Mouse (Mus musculus) stomach, embryonic 14.5 days (tissue): Measurements from ENCODE around the gene Helt. TPM values are rescaled to one million over a fixed set of nuclear protein-coding genes. Genes with fewer than 3 reads are reported as not detected.
"Not testable (repeated sequence)": the region's sequence is repeated elsewhere in the genome, so short reads cannot be mapped to it uniquely, and the experiment has no call there.

ENCODE experiments used
- ATAC-seq: fragments of 200-750 bp; cut with Nextera tagmentation; 2 replicates; pipeline ENCODE4 v1.8.0; 2017; ENCODE audit warnings: low read depth, moderate TSS enrichment; ENCODE audit not compliant: insufficient number of reproducible peaks, insufficient read depth, low FRiP score
- H3K27ac ChIP-seq: fragments of 300-500 bp; sonication (generic); 2 replicates; pipeline ENCODE4 v1.5.1; 2014; ENCODE audit warnings: mild to moderate bottlenecking, low read length, moderate library complexity, mixed read lengths
- H3K27me3 ChIP-seq: fragments of 300-500 bp; sonication (generic); 2 replicates; pipeline ENCODE4 v1.6.1; 2014; ENCODE audit warnings: low read length, control low read depth, mixed read lengths; ENCODE audit not compliant: control insufficient read depth, insufficient read depth
- H3K36me3 ChIP-seq: fragments of 300-500 bp; sonication (generic); 2 replicates; pipeline ENCODE4 v1.6.1; 2014; ENCODE audit warnings: mild to moderate bottlenecking, control low read depth, low read length, moderate library complexity, mixed read lengths; ENCODE audit not compliant: control insufficient read depth, insufficient read depth
- H3K4me1 ChIP-seq: fragments of 300-500 bp; sonication (generic); 2 replicates; pipeline ENCODE4 v1.6.1; 2014; ENCODE audit warnings: low read length, control low read depth, mixed read lengths; ENCODE audit not compliant: control insufficient read depth, insufficient read depth
- H3K4me2 ChIP-seq: fragments of 300-500 bp; sonication (generic); replicated peaks from 2 replicates; pipeline ENCODE4 v1.6.1; 2014; ENCODE audit warnings: low read depth, low read length, control low read depth
- H3K4me3 ChIP-seq: fragments of 300-500 bp; sonication (generic); 2 replicates; pipeline ENCODE4 v1.5.1; 2014; ENCODE audit warnings: low read depth, low read length, control low read depth
- H3K9ac ChIP-seq: fragments of 300-500 bp; sonication (generic); replicated peaks from 2 replicates; pipeline ENCODE4 v1.6.1; 2014; ENCODE audit warnings: low read depth, mild to moderate bottlenecking, control low read depth, low read length, moderate library complexity, mixed read lengths
- H3K9me3 ChIP-seq: fragments of 300-500 bp; sonication (generic); 2 replicates; pipeline ENCODE4 v1.6.1; 2016; ENCODE audit warnings: low read depth, low read length, control low read depth; ENCODE audit not compliant: control insufficient read depth
- WGBS: fragments of 180-500 bp; shearing (Covaris S2); extraction: QIAGEN DNeasy Blood & Tissue Kit; methylation state at CpG from one replicate; pipeline ENCODE4 v1.1.7; 2014; 5-methylcytosine and 5-hydroxymethylcytosine counted together
- polyA plus RNA-seq: library from polyadenylated mRNA; unstranded; fragments of >200 nt; fragmentation: Nextera tagmentation; extraction: Ambion mirVana; gene quantifications from 2 replicates; pipeline ENCODE4 v1.2.1, GENCODE M21; 2014

The Helt gene
- polyA plus RNA-seq, 1 experiment from 2014 or later: not detected

DNA sequence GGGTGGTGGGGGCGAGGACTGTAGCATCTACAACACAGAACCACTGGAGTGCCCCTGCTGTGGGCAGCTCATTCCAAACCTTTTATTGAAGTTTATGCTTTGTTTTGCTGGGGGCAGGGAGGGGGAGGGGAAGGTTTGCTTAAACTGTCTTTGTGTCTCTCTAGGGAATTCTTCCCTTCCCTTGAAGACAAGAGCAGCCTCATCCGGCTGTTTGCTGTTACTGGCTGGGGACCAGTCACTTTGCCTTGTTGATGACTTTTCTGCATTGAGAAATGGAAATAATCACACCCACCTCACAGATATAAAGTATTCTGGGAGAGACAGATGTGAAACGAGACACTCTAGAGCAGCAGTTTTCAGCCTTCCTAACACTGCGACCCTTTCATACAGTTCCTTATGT is 27.7 kb downstream of the Helt start:
- Histone ChIP-seq H3K36me3 (no peaks in the 10 kb centered on the region), H3K9me3 (no peaks in the 10 kb centered on the region), H3K4me2 (no peak overlapping the region), H3K27me3 (no peaks in the 10 kb centered on the region), H3K27ac (no peak overlapping the region), H3K4me3 (no peak overlapping the region), H3K4me1 (no peaks in the 10 kb centered on the region), H3K9ac (no peak overlapping the region)
- ATAC-seq: no peak
- WGBS: 56% methylated on average over 4 of the region's 4 CpGs

DNA sequence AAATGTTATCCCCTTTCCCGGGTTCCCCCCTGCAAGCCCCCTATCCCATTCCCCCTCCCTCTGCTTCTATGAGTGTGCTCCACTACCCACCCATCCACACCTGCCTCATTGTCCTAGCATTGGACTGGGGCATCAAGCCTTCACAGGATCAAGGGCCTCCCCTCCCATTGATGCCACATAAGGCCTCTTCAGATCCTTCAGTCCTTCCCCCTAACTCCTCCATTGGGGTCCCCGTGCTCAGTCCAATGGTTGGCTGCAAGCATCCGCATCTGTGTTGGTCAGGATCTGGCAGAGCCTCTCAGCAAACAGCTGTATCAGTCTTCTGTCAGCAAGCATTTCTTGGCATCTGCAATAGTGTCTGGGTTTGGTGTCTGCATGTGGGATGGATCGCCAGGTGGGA is 30.3 kb downstream of the Helt start:
- H3K4me2 ChIP-seq, H3K27ac ChIP-seq, H3K9ac ChIP-seq, H3K4me1 ChIP-seq, H3K36me3 ChIP-seq, H3K27me3 ChIP-seq, H3K4me3 ChIP-seq, H3K9me3 ChIP-seq, ATAC-seq: not testable (repeated sequence)
- WGBS: 84% methylated on average over 4 of the region's 4 CpGs

GRCm38 (mm10) chr8:46257921-46258682 is 36.4 kb downstream of the Helt start:
- no peaks in the 10 kb centered on the region for H3K27me3 ChIP-seq
- no peak overlapping the region for H3K4me3 ChIP-seq
- no peak for ATAC-seq
- H3K4me2 ChIP-seq: no peak overlapping the region
- H3K4me1 ChIP-seq: no peaks in the 10 kb centered on the region
- no peaks in the 10 kb centered on the region for H3K9me3 ChIP-seq
- no peak overlapping the region for H3K27ac ChIP-seq
- WGBS: 53% methylated on average over 19 of the region's 19 CpGs
- H3K9ac ChIP-seq: no peak overlapping the region
- no peaks in the 10 kb centered on the region for H3K36me3 ChIP-seq

DNA sequence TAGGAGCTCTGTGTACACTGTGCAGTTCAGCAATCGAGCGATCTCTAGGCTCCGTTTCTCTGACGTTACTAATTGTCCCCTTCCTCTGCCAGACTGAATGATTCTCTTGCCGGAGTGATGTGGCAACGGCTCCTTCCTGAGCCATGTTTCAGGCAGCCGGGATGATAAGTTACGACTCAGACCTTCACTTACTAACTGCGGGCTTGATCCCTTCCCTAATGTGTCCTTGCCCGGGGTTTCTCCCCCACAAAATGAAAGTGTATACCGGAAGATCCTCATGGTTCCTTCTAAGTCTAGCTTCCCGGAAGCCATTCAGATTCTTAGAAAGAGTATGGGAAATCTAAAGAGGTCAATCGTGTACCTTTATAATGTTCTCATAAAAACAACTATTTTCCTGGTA is 42.0 kb downstream of the Helt start:
- no peaks in the 10 kb centered on the region for H3K27me3 ChIP-seq
- H3K4me1 ChIP-seq: no peaks in the 10 kb centered on the region
- no peak overlapping the region for H3K9ac ChIP-seq
- H3K4me3 ChIP-seq: no peak overlapping the region
- no peaks in the 10 kb centered on the region for H3K36me3 ChIP-seq
- no peak overlapping the region for H3K27ac ChIP-seq
- H3K4me2 ChIP-seq: no peak overlapping the region
- ATAC-seq: no peak
- no peaks in the 10 kb centered on the region for H3K9me3 ChIP-seq
- WGBS: 66% methylated on average over 13 of the region's 13 CpGs

- H3K27ac ChIP-seq: no peak overlapping the region
- no peaks in the 10 kb centered on the region for H3K27me3 ChIP-seq
- no peak overlapping the region for H3K4me2 ChIP-seq
- no peak overlapping the region for H3K9ac ChIP-seq
- no peaks in the 10 kb centered on the region for H3K9me3 ChIP-seq
- no peaks in the 10 kb centered on the region for H3K4me1 ChIP-seq
- H3K4me3 ChIP-seq: no peak overlapping the region
- 43% methylated on average over 10 of the region's 10 CpGs for WGBS
- no peaks in the 10 kb centered on the region for H3K36me3 ChIP-seq
- no peak for ATAC-seq
Observed at GRCm38 (mm10) chr8:46251561-46251960, 42.9 kb downstream of the Helt start.

DNA sequence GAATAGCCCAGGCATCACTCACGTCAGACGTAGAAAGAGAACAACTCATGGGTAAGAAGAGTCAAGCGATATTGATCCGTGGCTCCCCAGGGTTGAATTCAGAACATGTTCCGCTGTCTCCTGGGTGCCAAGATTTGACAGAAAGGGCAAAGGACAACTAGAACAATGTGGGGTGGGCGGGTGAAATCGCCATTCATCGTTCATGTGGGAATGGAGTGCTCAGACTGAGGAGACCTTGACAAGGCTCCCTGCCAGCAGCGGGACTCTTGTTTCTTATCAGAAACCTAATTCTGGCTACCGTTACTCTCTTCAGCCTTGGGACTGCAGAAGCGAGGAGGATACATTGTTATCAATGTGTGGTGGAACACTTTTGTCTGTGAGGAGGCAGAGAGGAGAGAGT is 48.1 kb downstream of the Helt start:
- WGBS: 58% methylated on average over 11 of the region's 11 CpGs
- H3K27ac ChIP-seq: no peak overlapping the region
- H3K4me3 ChIP-seq: no peak overlapping the region
- no peaks in the 10 kb centered on the region for H3K9me3 ChIP-seq
- H3K36me3 ChIP-seq: no peaks in the 10 kb centered on the region
- H3K27me3 ChIP-seq: no peaks in the 10 kb centered on the region
- H3K9ac ChIP-seq: no peak overlapping the region
- no peaks in the 10 kb centered on the region for H3K4me1 ChIP-seq
- ATAC-seq: no peak
- H3K4me2 ChIP-seq: no peak overlapping the region

DNA sequence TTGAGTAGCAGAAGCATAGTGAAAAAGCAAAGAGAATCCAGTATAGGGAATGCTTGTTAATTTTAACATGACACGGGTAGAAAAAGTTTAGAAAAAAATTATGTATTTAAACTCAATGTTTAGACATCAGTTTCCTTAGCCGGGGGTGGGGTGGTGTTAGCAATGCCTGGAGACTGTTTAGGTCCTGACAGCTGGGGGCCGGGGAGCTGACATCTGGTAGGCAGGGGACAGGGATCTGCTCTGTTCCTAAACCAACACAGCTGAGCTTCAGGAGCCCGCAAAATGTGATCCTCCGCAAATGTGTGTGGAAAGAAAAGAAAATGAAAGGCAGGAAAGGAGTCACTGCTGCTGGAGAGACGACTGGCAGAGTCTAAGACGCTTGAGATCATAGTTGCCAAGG is 51.5 kb downstream of the Helt start:
- WGBS: 28% methylated on average over 7 of the region's 7 CpGs
- Histone ChIP-seq H3K9me3 (no peaks in the 10 kb centered on the region), H3K27ac (no peak overlapping the region), H3K4me2 (no peak overlapping the region), H3K36me3 (no peaks in the 10 kb centered on the region), H3K4me1 (no peaks in the 10 kb centered on the region), H3K4me3 (no peak overlapping the region), H3K9ac (no peak overlapping the region), H3K27me3 (no peaks in the 10 kb centered on the region)
- no peak for ATAC-seq
